Mouse (Mus musculus): ENCODE measurements at regions not wholly inside any gene's neighbourhood (a gene's known extent, or its start where the extent isn't known, plus 50 kb on each side); places are given as distances from the start of the nearest gene placed in this dataset.

GRCm38 (mm10) chr17:16041542-16042251 is 210.9 kb upstream of the Rgmb start:
- no peak overlapping the region for H3K4me2 ChIP-seq (replicated peaks; ENCODE audit: low read depth, low read length, severe bottlenecking)
- ATAC-seq (ENCODE audit: low FRiP score, low read depth) (no peak), DNase-seq (ENCODE audit: low spot score) (no peak)
- H3K27me3 ChIP-seq (ENCODE audit: control insufficient read depth, insufficient read depth, low read length) = no peaks in the 10 kb centered on the region
- no peaks in the 10 kb centered on the region for H3K9me3 ChIP-seq (ENCODE audit: control insufficient read depth, low read length)
- no peak overlapping the region for H3K9ac ChIP-seq (ENCODE audit: low read depth, low read length, severe bottlenecking)
- WGBS = 57% methylated on average over 5 of the region's 5 CpGs
- H3K27ac ChIP-seq (replicated peaks; ENCODE audit: low read depth, low read length) = no peak overlapping the region
- no peak overlapping the region for H3K4me3 ChIP-seq (replicated peaks; ENCODE audit: low read length)
- no peak for TF ChIP-seq POLR2A (IDR thresholded peaks at IDR 0.05; ENCODE audit: borderline replicate concordance, extremely low read depth, insufficient read depth, insufficient read length)
- H3K4me1 ChIP-seq (ENCODE audit: control insufficient read depth, insufficient read depth, low read length) = no peaks in the 10 kb centered on the region
- H3K36me3 ChIP-seq (ENCODE audit: control insufficient read depth, insufficient read depth, low read length) = no peaks in the 10 kb centered on the region

GRCm38 (mm10) chr17:16027989-16028388 is 197.2 kb upstream of the Rgmb start:
- no peaks in the 10 kb centered on the region for H3K27me3 ChIP-seq (ENCODE audit: control insufficient read depth, insufficient read depth, low read length)
- no peaks in the 10 kb centered on the region for H3K9me3 ChIP-seq (ENCODE audit: control insufficient read depth, low read length)
- WGBS = 68% methylated on average over 4 of the region's 4 CpGs
- no peak overlapping the region for H3K4me2 ChIP-seq (replicated peaks; ENCODE audit: low read depth, low read length, severe bottlenecking)
- H3K4me3 ChIP-seq (replicated peaks; ENCODE audit: low read length) = no peak overlapping the region
- TF ChIP-seq POLR2A (IDR thresholded peaks at IDR 0.05; ENCODE audit: borderline replicate concordance, extremely low read depth, insufficient read depth, insufficient read length) = no peak
- H3K36me3 ChIP-seq (ENCODE audit: control insufficient read depth, insufficient read depth, low read length) = no peaks in the 10 kb centered on the region
- DNase-seq (ENCODE audit: low spot score) (no peak), ATAC-seq (ENCODE audit: low FRiP score, low read depth) (no peak)
- no peak overlapping the region for H3K9ac ChIP-seq (ENCODE audit: low read depth, low read length, severe bottlenecking)
- H3K27ac ChIP-seq (replicated peaks; ENCODE audit: low read depth, low read length) = no peak overlapping the region
- H3K4me1 ChIP-seq (ENCODE audit: control insufficient read depth, insufficient read depth, low read length) = no peaks in the 10 kb centered on the region

DNA sequence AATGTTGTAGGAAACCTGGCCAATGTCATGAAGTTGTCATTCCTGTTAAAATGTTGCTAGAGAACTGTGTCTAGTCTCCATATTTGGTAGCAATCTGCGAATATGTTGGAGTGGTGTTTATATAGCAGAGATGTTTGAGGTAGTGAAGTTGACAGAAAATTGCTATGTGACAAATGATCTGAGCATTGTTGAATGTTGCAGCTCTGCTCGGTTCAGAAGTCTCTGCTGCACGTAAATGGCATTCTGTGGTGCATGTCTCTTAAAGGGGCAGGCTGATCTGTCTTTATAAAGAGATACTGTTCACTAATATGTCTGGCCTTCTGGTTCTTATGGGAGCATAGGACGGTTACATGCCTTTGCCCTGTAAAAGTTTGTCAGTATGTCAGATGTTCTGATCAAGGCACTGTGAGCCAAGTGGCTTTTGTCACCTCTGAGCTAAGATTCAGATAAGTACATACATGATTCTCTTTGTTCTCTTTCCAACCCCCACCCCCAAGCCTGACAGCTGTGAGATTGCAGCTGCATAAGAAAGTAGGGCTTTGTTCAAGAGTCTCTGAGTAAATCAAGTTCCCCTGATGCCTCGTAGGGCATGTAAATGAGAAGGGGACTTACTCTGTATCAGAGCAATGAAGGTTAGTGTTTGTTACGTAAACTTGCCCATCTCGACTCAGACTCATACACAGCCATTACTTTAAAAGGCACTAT is 174.2 kb upstream of the Rgmb start:
- Histone ChIP-seq H3K4me3 (replicated peaks; ENCODE audit: low read length) (no peak overlapping the region), H3K27me3 (ENCODE audit: control insufficient read depth, insufficient read depth, low read length) (no peaks in the 10 kb centered on the region), H3K9ac (ENCODE audit: low read depth, low read length, severe bottlenecking) (no peak overlapping the region), H3K9me3 (ENCODE audit: control insufficient read depth, low read length) (no peaks in the 10 kb centered on the region), H3K27ac (replicated peaks; ENCODE audit: low read depth, low read length) (no peak overlapping the region), H3K4me1 (ENCODE audit: control insufficient read depth, insufficient read depth, low read length) (no peaks in the 10 kb centered on the region), H3K36me3 (ENCODE audit: control insufficient read depth, insufficient read depth, low read length) (no peaks in the 10 kb centered on the region), H3K4me2 (replicated peaks; ENCODE audit: low read depth, low read length, severe bottlenecking) (no peak overlapping the region)
- WGBS = 47% methylated on average over 7 of the region's 7 CpGs
- ATAC-seq (ENCODE audit: low FRiP score, low read depth) (no peak; the same call in 1 of the 2 replicates), DNase-seq (ENCODE audit: low spot score) (peak; percentile 42)
- TF ChIP-seq POLR2A (IDR thresholded peaks at IDR 0.05; ENCODE audit: borderline replicate concordance, extremely low read depth, insufficient read depth, insufficient read length) = no peak

DNA sequence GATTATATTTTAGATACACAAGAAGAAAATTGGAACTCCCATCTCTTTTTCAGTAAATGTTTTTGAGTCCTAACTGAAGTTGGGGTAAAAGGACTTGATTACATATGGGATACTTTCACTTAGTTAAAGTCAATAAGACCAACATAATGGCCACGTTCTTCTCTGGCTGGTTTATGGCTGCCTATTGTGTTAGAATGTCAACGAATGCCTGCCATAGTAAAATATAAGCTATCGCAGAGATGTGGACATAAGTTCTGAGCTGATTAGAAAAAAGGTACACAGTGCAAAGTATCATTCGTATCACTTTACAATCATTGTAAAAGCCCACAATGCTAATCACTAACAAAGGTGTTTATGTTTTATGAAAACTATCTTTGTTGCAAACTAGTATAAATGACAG is 173.2 kb upstream of the Rgmb start:
- Histone ChIP-seq H3K9me3 (ENCODE audit: control insufficient read depth, low read length) (no peaks in the 10 kb centered on the region), H3K36me3 (ENCODE audit: control insufficient read depth, insufficient read depth, low read length) (no peaks in the 10 kb centered on the region), H3K9ac (ENCODE audit: low read depth, low read length, severe bottlenecking) (no peak overlapping the region), H3K27ac (replicated peaks; ENCODE audit: low read depth, low read length) (no peak overlapping the region), H3K4me2 (replicated peaks; ENCODE audit: low read depth, low read length, severe bottlenecking) (no peak overlapping the region), H3K27me3 (ENCODE audit: control insufficient read depth, insufficient read depth, low read length) (no peaks in the 10 kb centered on the region), H3K4me1 (ENCODE audit: control insufficient read depth, insufficient read depth, low read length) (no peaks in the 10 kb centered on the region), H3K4me3 (replicated peaks; ENCODE audit: low read length) (no peak overlapping the region)
- 77% methylated on average over 4 of the region's 4 CpGs for WGBS
- ATAC-seq (ENCODE audit: low FRiP score, low read depth) = no peak
- no peak for DNase-seq (ENCODE audit: low spot score)
- TF ChIP-seq POLR2A (IDR thresholded peaks at IDR 0.05; ENCODE audit: borderline replicate concordance, extremely low read depth, insufficient read depth, insufficient read length) = no peak

GRCm38 (mm10) chr17:15998771-15999170 is 167.9 kb upstream of the Rgmb start:
- Histone ChIP-seq H3K36me3 (ENCODE audit: control insufficient read depth, insufficient read depth, low read length) (no peaks in the 10 kb centered on the region), H3K4me2 (replicated peaks; ENCODE audit: low read depth, low read length, severe bottlenecking) (no peak overlapping the region), H3K4me1 (ENCODE audit: control insufficient read depth, insufficient read depth, low read length) (no peaks in the 10 kb centered on the region), H3K9ac (ENCODE audit: low read depth, low read length, severe bottlenecking) (no peak overlapping the region), H3K27ac (replicated peaks; ENCODE audit: low read depth, low read length) (no peak overlapping the region), H3K9me3 (ENCODE audit: control insufficient read depth, low read length) (no peaks in the 10 kb centered on the region), H3K27me3 (ENCODE audit: control insufficient read depth, insufficient read depth, low read length) (no peaks in the 10 kb centered on the region), H3K4me3 (replicated peaks; ENCODE audit: low read length) (no peak overlapping the region)
- DNase-seq (ENCODE audit: low spot score) = no peak
- TF ChIP-seq POLR2A (IDR thresholded peaks at IDR 0.05; ENCODE audit: borderline replicate concordance, extremely low read depth, insufficient read depth, insufficient read length) = no peak
- ATAC-seq (ENCODE audit: low FRiP score, low read depth) = no peak
- 91% methylated on average over 4 of the region's 4 CpGs for WGBS

Data from limb, embryonic 14.5 days (tissue).